Mouse (Mus musculus) liver, embryonic 14.5 days (tissue): Measurements from ENCODE around the gene Rnf180.

Experiments used
- CTCF ChIP-seq: IDR thresholded peaks from 2 replicates; pipeline ENCODE4 v1.5.1; 2016; ENCODE audit warnings: antibody characterized with exemption, low read depth, control low read depth
- EP300 ChIP-seq: IDR thresholded peaks from 2 replicates; pipeline ENCODE4 v1.6.1; 2016; ENCODE audit warnings: antibody characterized with exemption, low read depth

- TF ChIP-seq CTCF (no peak), EP300 (no peak)
Observed at GRCm38 (mm10) chr13:105279397-105280018, 15.1 kb downstream of the Rnf180 start.
